Mouse (Mus musculus): ENCODE measurements around the gene Rnf145. TPM values are rescaled to one million over a fixed set of nuclear protein-coding genes. Genes with fewer than 3 reads are reported as not detected.

Gene Rnf145
- polyA plus RNA-seq, 1 experiment: 193 TPM

DNA sequence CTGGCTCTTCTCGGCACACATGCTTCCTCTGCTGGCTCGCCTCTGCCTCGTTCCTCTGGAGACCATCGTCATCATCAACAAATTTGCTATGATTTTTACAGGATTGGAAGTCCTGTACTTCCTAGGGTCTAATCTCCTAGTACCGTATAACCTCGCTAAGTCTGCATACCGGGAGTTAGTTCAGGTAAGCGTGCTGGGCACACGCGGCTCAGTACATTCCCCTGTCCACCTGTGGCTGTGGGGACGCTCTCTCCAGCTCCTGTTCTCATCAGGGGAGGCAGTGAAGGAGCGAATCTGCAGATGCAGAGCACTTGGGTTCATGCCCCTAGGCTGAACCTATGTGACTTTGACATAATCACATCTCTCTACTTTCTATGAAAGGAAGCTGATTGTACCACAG lies 30.1 kb downstream of the Rnf145 start:
- no peak for TF ChIP-seq CTCF (IDR thresholded peaks at IDR 0.05; ENCODE audit: insufficient read depth, low read depth, low read length)
- Histone ChIP-seq H3K27ac (ENCODE audit: insufficient read depth, low read depth, low read length) (no peak overlapping the region), H3K4me1 (ENCODE audit: control insufficient read depth, insufficient read depth, low read length) (peaks cover 3% of the 10 kb centered on the region; the same call in 1 of the 2 replicates), H3K4me3 (ENCODE audit: insufficient read depth, low read depth, low read length) (no peak overlapping the region)
- WGBS: 98% methylated on average over 12 of the region's 12 CpGs

DNA sequence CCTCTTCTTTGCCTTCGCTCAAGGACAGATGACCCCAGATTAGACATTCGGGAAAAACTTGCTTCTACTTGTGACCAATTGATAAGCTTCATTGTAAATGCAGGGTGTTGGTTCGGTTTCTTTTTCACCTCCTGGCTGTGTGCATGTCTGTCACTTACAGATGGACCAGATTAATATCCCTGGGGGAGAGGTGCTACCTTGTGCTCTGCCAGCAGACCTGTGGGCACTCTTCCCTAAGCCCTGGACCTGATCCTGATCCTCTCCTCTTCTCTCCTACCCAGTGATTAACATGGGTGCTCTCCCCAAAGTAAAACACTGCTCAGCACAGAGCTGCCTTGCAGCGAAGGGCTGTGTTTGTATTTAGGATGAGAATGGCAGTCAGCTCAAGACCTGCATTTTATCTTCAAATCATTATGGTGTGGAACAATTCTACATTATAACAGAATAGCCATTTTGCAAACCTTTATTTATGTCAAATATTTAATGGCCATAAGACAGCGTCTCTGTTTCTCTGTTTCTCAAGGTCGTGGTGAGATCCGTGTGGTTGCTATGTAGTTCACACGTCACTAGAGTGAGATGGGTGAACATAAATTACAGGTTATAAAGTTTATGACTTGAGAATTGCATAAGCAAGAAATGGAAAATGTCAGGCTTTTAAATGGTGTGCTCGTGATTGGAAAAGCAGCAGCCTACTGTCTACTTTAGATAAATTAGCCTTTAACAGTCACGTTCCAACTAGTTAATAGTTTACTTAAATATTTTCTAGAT lies 30.9 kb downstream of the Rnf145 start:
- H3K4me3 ChIP-seq (ENCODE audit: insufficient read depth, low read depth, low read length): no peak overlapping the region
- H3K4me1 ChIP-seq (ENCODE audit: control insufficient read depth, insufficient read depth, low read length): peaks cover 3% of the 10 kb centered on the region; the same call in 1 of the 2 replicates
- TF ChIP-seq POLR2A (IDR thresholded peaks at IDR 0.05; ENCODE audit: insufficient read depth, low read depth, low read length) (no peak), CTCF (IDR thresholded peaks at IDR 0.05; ENCODE audit: insufficient read depth, low read depth, low read length) (no peak)
- WGBS: 87% methylated on average over 10 of the region's 10 CpGs
- H3K27ac ChIP-seq (ENCODE audit: insufficient read depth, low read depth, low read length): no peak overlapping the region

DNA sequence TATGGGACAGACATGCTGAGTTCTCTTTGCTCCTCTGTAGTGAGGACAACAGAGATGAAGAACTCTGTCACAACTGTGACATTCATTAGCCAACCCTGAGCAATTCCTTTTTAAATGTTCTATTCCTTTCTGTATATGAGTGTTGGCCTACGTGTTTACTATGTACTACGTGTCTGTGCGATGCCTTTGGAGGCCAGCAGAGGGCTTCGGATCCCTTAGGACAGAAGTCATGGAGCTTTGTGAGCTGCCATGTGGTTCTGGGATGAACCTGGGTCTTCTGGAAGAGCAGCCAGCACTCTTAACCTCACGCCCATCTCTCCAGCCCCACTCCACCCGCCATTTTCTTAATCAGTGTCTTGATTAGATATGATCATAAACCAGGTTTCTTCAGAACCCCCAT lies 32.2 kb downstream of the Rnf145 start:
- H3K4me1 ChIP-seq (ENCODE audit: control insufficient read depth, insufficient read depth, low read length): peaks cover 3% of the 10 kb centered on the region; the same call in 1 of the 2 replicates
- H3K27ac ChIP-seq (ENCODE audit: insufficient read depth, low read depth, low read length): no peak overlapping the region
- WGBS: 95% methylated on average over 6 of the region's 6 CpGs
- TF ChIP-seq POLR2A (IDR thresholded peaks at IDR 0.05; ENCODE audit: insufficient read depth, low read depth, low read length) (no peak), CTCF (IDR thresholded peaks at IDR 0.05; ENCODE audit: insufficient read depth, low read depth, low read length) (no peak)
- H3K4me3 ChIP-seq (ENCODE audit: insufficient read depth, low read depth, low read length): no peak overlapping the region

DNA sequence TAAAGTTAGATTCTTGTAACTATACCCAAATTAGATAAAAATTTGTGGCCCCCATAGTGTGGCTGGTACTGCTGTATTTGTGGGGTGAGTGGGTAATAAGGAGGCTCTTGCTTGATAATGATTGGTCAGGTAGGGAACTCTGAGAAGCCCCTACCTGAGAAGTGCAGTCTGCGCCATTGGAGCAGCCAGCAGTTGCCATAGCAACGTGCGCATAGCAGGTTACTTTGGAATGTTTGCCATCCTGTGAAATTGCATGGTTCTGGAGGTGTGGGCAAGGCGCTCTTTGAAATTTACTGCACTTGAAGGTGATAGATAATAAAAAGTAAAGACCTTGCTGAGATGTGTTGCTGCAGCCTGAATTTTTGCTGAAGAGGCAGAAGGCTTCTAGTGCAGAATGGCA lies 35.6 kb downstream of the Rnf145 start:
- 91% methylated on average over 4 of the region's 4 CpGs for WGBS
- Histone ChIP-seq H3K4me3 (ENCODE audit: insufficient read depth, low read depth, low read length) (no peak overlapping the region), H3K27ac (ENCODE audit: insufficient read depth, low read depth, low read length) (no peak overlapping the region), H3K4me1 (ENCODE audit: control insufficient read depth, insufficient read depth, low read length) (no peaks in the 10 kb centered on the region)
- no peak for TF ChIP-seq POLR2A (IDR thresholded peaks at IDR 0.05; ENCODE audit: insufficient read depth, low read depth, low read length)

GRCm38 (mm10) chr11:44558521-44558920 lies 39.8 kb downstream of the Rnf145 start:
- H3K4me3 ChIP-seq (ENCODE audit: insufficient read depth, low read depth, low read length): no peak overlapping the region
- TF ChIP-seq CTCF (IDR thresholded peaks at IDR 0.05; ENCODE audit: insufficient read depth, low read depth, low read length) (no peak), POLR2A (IDR thresholded peaks at IDR 0.05; ENCODE audit: insufficient read depth, low read depth, low read length) (no peak)
- WGBS: 94% methylated on average over 3 of the region's 3 CpGs
- peaks cover 7% of the 10 kb centered on the region for H3K4me1 ChIP-seq (ENCODE audit: control insufficient read depth, insufficient read depth, low read length)
- H3K27ac ChIP-seq (ENCODE audit: insufficient read depth, low read depth, low read length): no peak overlapping the region

DNA sequence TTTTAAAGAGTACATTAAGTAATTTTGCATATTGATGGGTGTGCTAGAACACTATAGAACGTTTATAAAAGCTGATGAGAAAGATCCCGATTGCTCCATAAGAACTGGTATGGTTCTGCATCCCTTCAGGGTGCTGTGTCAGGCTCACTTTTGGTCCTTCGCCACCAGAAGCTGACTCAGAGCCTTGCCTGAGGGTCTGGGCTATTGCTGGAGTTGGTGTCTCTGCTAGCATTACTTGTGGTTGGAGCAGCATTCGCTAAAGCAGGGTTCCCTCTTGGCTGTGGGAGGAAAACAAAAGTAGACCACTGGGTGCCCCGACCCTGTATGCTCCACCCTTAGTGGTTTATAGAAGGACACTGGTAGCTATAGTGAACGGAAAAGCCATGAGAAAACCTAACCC lies 40.7 kb downstream of the Rnf145 start:
- Histone ChIP-seq H3K4me1 (ENCODE audit: control insufficient read depth, insufficient read depth, low read length) (peaks cover 7% of the 10 kb centered on the region), H3K27ac (ENCODE audit: insufficient read depth, low read depth, low read length) (no peak overlapping the region), H3K4me3 (ENCODE audit: insufficient read depth, low read depth, low read length) (no peak overlapping the region)
- no peak for TF ChIP-seq CTCF (IDR thresholded peaks at IDR 0.05; ENCODE audit: insufficient read depth, low read depth, low read length)
- no peak for TF ChIP-seq POLR2A (IDR thresholded peaks at IDR 0.05; ENCODE audit: insufficient read depth, low read depth, low read length)
- 89% methylated on average over 6 of the region's 6 CpGs for WGBS

- no peak overlapping the region for H3K4me3 ChIP-seq (ENCODE audit: insufficient read depth, low read depth, low read length)
- no peak for TF ChIP-seq CTCF (IDR thresholded peaks at IDR 0.05; ENCODE audit: insufficient read depth, low read depth, low read length)
- no peak for TF ChIP-seq POLR2A (IDR thresholded peaks at IDR 0.05; ENCODE audit: insufficient read depth, low read depth, low read length)
- H3K4me1 ChIP-seq (ENCODE audit: control insufficient read depth, insufficient read depth, low read length): peaks cover 7% of the 10 kb centered on the region
- no peak overlapping the region for H3K27ac ChIP-seq (ENCODE audit: insufficient read depth, low read depth, low read length)
- 77% methylated on average over 8 of the region's 8 CpGs for WGBS
These were observed 41.6 kb downstream of the Rnf145 start for GRCm38 (mm10) chr11:44560396-44560795.

- H3K4me1 ChIP-seq (ENCODE audit: control insufficient read depth, insufficient read depth, low read length): peaks cover 7% of the 10 kb centered on the region
- no peak overlapping the region for H3K27ac ChIP-seq (ENCODE audit: insufficient read depth, low read depth, low read length)
- no peak overlapping the region for H3K4me3 ChIP-seq (ENCODE audit: insufficient read depth, low read depth, low read length)
- no peak for TF ChIP-seq POLR2A (IDR thresholded peaks at IDR 0.05; ENCODE audit: insufficient read depth, low read depth, low read length)
- TF ChIP-seq CTCF (IDR thresholded peaks at IDR 0.05; ENCODE audit: insufficient read depth, low read depth, low read length): no peak
- 82% methylated on average over 21 of the region's 21 CpGs for WGBS
These were observed 42.8 kb downstream of the Rnf145 start for GRCm38 (mm10) chr11:44561476-44562015.

DNA sequence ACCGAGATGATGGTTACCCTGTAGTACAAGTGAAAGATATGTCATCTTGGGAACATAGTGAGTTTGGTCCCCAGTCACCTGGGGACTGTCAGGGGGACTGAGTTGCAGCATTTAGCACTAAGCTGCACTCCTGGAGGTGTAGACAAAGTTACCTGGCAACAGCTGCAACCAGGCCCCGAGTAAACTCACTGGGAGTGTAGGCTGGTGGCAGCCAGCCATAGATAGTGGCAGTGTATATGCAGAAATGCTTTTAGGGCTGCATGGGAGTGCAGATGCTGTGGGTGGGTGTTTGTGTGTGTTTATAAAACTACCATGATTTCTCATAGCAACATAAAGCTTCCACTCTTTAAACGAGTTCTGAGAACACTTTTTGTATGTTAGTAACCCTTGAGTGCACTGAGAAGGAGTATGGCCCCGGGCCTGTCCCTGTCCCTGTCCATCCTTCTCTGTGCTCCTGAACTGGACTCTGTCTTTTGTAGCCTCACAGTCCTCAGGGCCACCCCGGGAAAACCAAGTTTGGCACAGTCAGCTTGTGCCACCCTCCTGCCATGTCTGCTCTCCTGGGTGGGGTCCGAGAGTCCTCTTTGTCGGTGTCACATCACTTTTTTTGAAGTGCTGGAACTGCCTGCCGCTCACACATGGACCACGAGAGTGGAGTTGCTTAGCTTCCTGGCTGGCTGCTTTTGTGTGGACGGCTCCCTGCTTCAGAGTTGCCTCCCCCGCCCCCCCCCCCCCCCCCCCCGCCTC lies 43.8 kb downstream of the Rnf145 start:
- no peak for TF ChIP-seq POLR2A (IDR thresholded peaks at IDR 0.05; ENCODE audit: insufficient read depth, low read depth, low read length)
- peaks cover 7% of the 10 kb centered on the region for H3K4me1 ChIP-seq (ENCODE audit: control insufficient read depth, insufficient read depth, low read length)
- H3K4me3 ChIP-seq (ENCODE audit: insufficient read depth, low read depth, low read length): no peak overlapping the region
- 47% methylated on average over 11 of the region's 12 CpGs for WGBS
- no peak overlapping the region for H3K27ac ChIP-seq (ENCODE audit: insufficient read depth, low read depth, low read length)

Measured in olfactory bulb, adult 2 months (tissue).